Mouse (Mus musculus) E14TG2a.4 (cell line): ENCODE data around the gene Nf1.

Experiments
- H3K27me3 ChIP-seq: 2 replicates; pipeline ENCODE4 v1.6.1; 2014; ENCODE audit warnings: low read length, control low read depth; ENCODE audit not compliant: insufficient read depth
- H3K36me3 ChIP-seq: 2 replicates; pipeline ENCODE4 v1.6.1; 2014; ENCODE audit warnings: low read length, control low read depth; ENCODE audit not compliant: insufficient read depth
- H3K4me1 ChIP-seq: replicated peaks from 2 replicates; pipeline ENCODE4 v1.6.1; 2014; ENCODE audit warnings: low read depth, low read length, control low read depth
- H3K4me3 ChIP-seq: replicated peaks from 2 replicates; pipeline ENCODE4 v1.5.1; 2014; ENCODE audit warnings: mild to moderate bottlenecking, low read length
- H3K9me3 ChIP-seq: 2 replicates; pipeline ENCODE4 v1.6.1; 2014; ENCODE audit warnings: low read length, control low read depth
- CTCF ChIP-seq: conservative IDR thresholded peaks from 2 replicates; pipeline ENCODE4 v1.5.1; 2014; ENCODE audit warnings: low read length
- NANOG ChIP-seq: IDR thresholded peaks from 2 replicates; pipeline ENCODE4 v1.6.1; 2014; ENCODE audit warnings: borderline replicate concordance, low read length, mixed read lengths
- POU5F1 ChIP-seq: IDR thresholded peaks from 2 replicates; pipeline ENCODE4 v1.6.1; 2014; ENCODE audit warnings: low read length, borderline replicate concordance

Gene Nf1

GRCm38 (mm10) chr11:79503845-79504244, 164.4 kb downstream of the Nf1 start, which contains the start of gene Omg:
Gene Omg (minus strand): TSS chr11:79504084.
- no peaks in the 10 kb centered on the region for H3K4me1 ChIP-seq
- no peaks in the 10 kb centered on the region for H3K36me3 ChIP-seq
- no peak within 1 kb of the TSS for H3K4me3 ChIP-seq
- TF ChIP-seq POU5F1 = no peak
- TF ChIP-seq CTCF = no peak
- no peak for TF ChIP-seq NANOG
- no peaks in the 10 kb centered on the region for H3K27me3 ChIP-seq
- H3K9me3 ChIP-seq = no peaks in the 10 kb centered on the region

GRCm38 (mm10) chr11:79504506-79504905, 165.0 kb downstream of the Nf1 start:
- H3K4me1 ChIP-seq = no peaks in the 10 kb centered on the region
- no peak overlapping the region for H3K4me3 ChIP-seq
- TF ChIP-seq NANOG (no peak), CTCF (no peak), POU5F1 (no peak)
- no peaks in the 10 kb centered on the region for H3K27me3 ChIP-seq
- no peaks in the 10 kb centered on the region for H3K36me3 ChIP-seq
- H3K9me3 ChIP-seq = no peaks in the 10 kb centered on the region

- no peak for TF ChIP-seq NANOG
- no peak for TF ChIP-seq CTCF
- Histone ChIP-seq H3K36me3 (no peaks in the 10 kb centered on the region), H3K9me3 (no peaks in the 10 kb centered on the region), H3K4me1 (no peaks in the 10 kb centered on the region), H3K27me3 (no peaks in the 10 kb centered on the region), H3K4me3 (no peak overlapping the region)
These were observed 172.5 kb downstream of the Nf1 start for GRCm38 (mm10) chr11:79511970-79512369.

- TF ChIP-seq POU5F1 (no peak), NANOG (no peak), CTCF (no peak)
- no peaks in the 10 kb centered on the region for H3K27me3 ChIP-seq
- H3K9me3 ChIP-seq = no peaks in the 10 kb centered on the region
- no peaks in the 10 kb centered on the region for H3K4me1 ChIP-seq
- no peak overlapping the region for H3K4me3 ChIP-seq
- H3K36me3 ChIP-seq = no peaks in the 10 kb centered on the region
These were observed 175.8 kb downstream of the Nf1 start for GRCm38 (mm10) chr11:79515331-79515730.

- TF ChIP-seq POU5F1 (no peak), CTCF (no peak), NANOG (no peak)
These were observed 176.3 kb downstream of the Nf1 start for GRCm38 (mm10) chr11:79515798-79516197.

GRCm38 (mm10) chr11:79519299-79519698, 179.8 kb downstream of the Nf1 start:
- Histone ChIP-seq H3K9me3 (no peaks in the 10 kb centered on the region), H3K4me1 (no peaks in the 10 kb centered on the region), H3K27me3 (no peaks in the 10 kb centered on the region), H3K4me3 (no peak overlapping the region), H3K36me3 (no peaks in the 10 kb centered on the region)
- TF ChIP-seq NANOG = no peak
- TF ChIP-seq POU5F1 = no peak
- no peak for TF ChIP-seq CTCF

More at GRCm38 (mm10) chr11:79515798-79516197, 176.3 kb downstream of the Nf1 start:
- Histone ChIP-seq H3K36me3 (no peaks in the 10 kb centered on the region), H3K4me1 (no peaks in the 10 kb centered on the region), H3K4me3 (no peak overlapping the region), H3K9me3 (no peaks in the 10 kb centered on the region), H3K27me3 (no peaks in the 10 kb centered on the region)

- H3K27me3 ChIP-seq = no peaks in the 10 kb centered on the region
- H3K36me3 ChIP-seq = no peaks in the 10 kb centered on the region
- no peak overlapping the region for H3K4me3 ChIP-seq
- no peak for TF ChIP-seq CTCF
- H3K4me1 ChIP-seq = no peaks in the 10 kb centered on the region
- H3K9me3 ChIP-seq = no peaks in the 10 kb centered on the region
These were observed 180.4 kb downstream of the Nf1 start for GRCm38 (mm10) chr11:79519878-79520291.

GRCm38 (mm10) chr11:79520772-79521171, 181.3 kb downstream of the Nf1 start:
- no peaks in the 10 kb centered on the region for H3K9me3 ChIP-seq
- no peak overlapping the region for H3K4me3 ChIP-seq
- no peaks in the 10 kb centered on the region for H3K36me3 ChIP-seq
- TF ChIP-seq POU5F1 = no peak
- TF ChIP-seq NANOG = no peak
- no peak for TF ChIP-seq CTCF
- H3K27me3 ChIP-seq = no peaks in the 10 kb centered on the region
- H3K4me1 ChIP-seq = no peaks in the 10 kb centered on the region

GRCm38 (mm10) chr11:79521930-79522329, 182.4 kb downstream of the Nf1 start:
- Histone ChIP-seq H3K27me3 (no peaks in the 10 kb centered on the region), H3K4me1 (no peaks in the 10 kb centered on the region), H3K4me3 (no peak overlapping the region), H3K36me3 (no peaks in the 10 kb centered on the region), H3K9me3 (no peaks in the 10 kb centered on the region)
- no peak for TF ChIP-seq NANOG
- TF ChIP-seq CTCF = no peak
- TF ChIP-seq POU5F1 = no peak
